Mouse (Mus musculus) adrenal gland, postnatal 10 days (tissue): Measurements from ENCODE around the gene Slc12a9. TPM values are rescaled to one million over a fixed set of nuclear protein-coding genes. Genes with fewer than 3 reads are reported as not detected.

Experiments
- DNase-seq: peaks from one replicate; pipeline ENCODE4 v3.0.0; 2021; ENCODE audit warnings: mixed read lengths
- total RNA-seq, 2 experiments: library from RNA; stranded (reverse); gene quantifications; 2 replicates each; pipeline ENCODE4 v1.2.3; 2021

Gene Slc12a9
- total RNA-seq, 2 experiments from 2014 or later = 9.2 to 12.6 TPM

- no peak for DNase-seq
Observed at GRCm38 (mm10) chr5:137346983-137347382, 13.6 kb upstream of the Slc12a9 start.

- no peak for DNase-seq
Observed at GRCm38 (mm10) chr5:137346388-137346787, 13.0 kb upstream of the Slc12a9 start.

GRCm38 (mm10) chr5:137345821-137346220 lies 12.4 kb upstream of the Slc12a9 start:
- peak; percentile 46 for DNase-seq

GRCm38 (mm10) chr5:137343869-137344268 lies 10.5 kb upstream of the Slc12a9 start:
- DNase-seq = no peak

- no peak for DNase-seq
Observed at GRCm38 (mm10) chr5:137343412-137343811, 10.0 kb upstream of the Slc12a9 start.

GRCm38 (mm10) chr5:137342407-137343012 lies 9.1 kb upstream of the Slc12a9 start:
- no peak for DNase-seq

- DNase-seq = no peak
Observed at GRCm38 (mm10) chr5:137340222-137340621, 6.8 kb upstream of the Slc12a9 start.

- DNase-seq = peak; percentile 44
Observed at GRCm38 (mm10) chr5:137339290-137339979, 6.0 kb upstream of the Slc12a9 start.

GRCm38 (mm10) chr5:137338663-137339289 lies 5.4 kb upstream of the Slc12a9 start:
- peak; percentile 64 for DNase-seq

- DNase-seq = peak; percentile 95
Observed at GRCm38 (mm10) chr5:137338256-137338655, 4.9 kb upstream of the Slc12a9 start.

- DNase-seq = no peak
Observed at GRCm38 (mm10) chr5:137337190-137337589, 3.8 kb upstream of the Slc12a9 start.

- no peak for DNase-seq
Observed at GRCm38 (mm10) chr5:137335066-137335465, 1.7 kb upstream of the Slc12a9 start.

- DNase-seq = no peak
Observed at GRCm38 (mm10) chr5:137334317-137334716, 920 bp upstream of the Slc12a9 start.

- no peak for DNase-seq
Observed at GRCm38 (mm10) chr5:137332857-137333511, 413 bp downstream of the Slc12a9 start.

GRCm38 (mm10) chr5:137330910-137331309 lies 2.5 kb downstream of the Slc12a9 start:
- DNase-seq = no peak

- no peak for DNase-seq
Observed at GRCm38 (mm10) chr5:137320996-137321395, 12.4 kb downstream of the Slc12a9 start.

- no peak for DNase-seq
Observed at GRCm38 (mm10) chr5:137318570-137318969, 14.8 kb downstream of the Slc12a9 start.

GRCm38 (mm10) chr5:137317361-137317760 lies 16.0 kb downstream of the Slc12a9 start:
- DNase-seq = no peak

GRCm38 (mm10) chr5:137315084-137315903 lies 18.1 kb downstream of the Slc12a9 start:
- DNase-seq = peak; percentile 46

- DNase-seq = peak; percentile 93
Observed at GRCm38 (mm10) chr5:137314193-137315083, 19.0 kb downstream of the Slc12a9 start, which contains the start of gene Trip6. Gene Trip6 (minus strand): TSS chr5:137314404.
